Mouse (Mus musculus) olfactory bulb, adult 2 months (tissue): ENCODE data around the gene Azin2.

Source experiments
- CTCF ChIP-seq: fragments of 200-500 bp; IDR thresholded peaks from 2 replicates; pipeline ENCODE4 v1.5.1; 2012; ENCODE audit warnings: low read depth, mild to moderate bottlenecking, low read length, moderate library complexity; ENCODE audit not compliant: insufficient read depth
- POLR2A ChIP-seq: fragments of 200-500 bp; IDR thresholded peaks from 2 replicates; pipeline ENCODE4 v1.6.1; 2012; ENCODE audit warnings: mild to moderate bottlenecking, low read depth, low read length, moderate library complexity; ENCODE audit not compliant: insufficient read depth

GRCm38 (mm10) chr4:129000786-129001185 lies 38.5 kb upstream of the Azin2 start:
- TF ChIP-seq CTCF (no peak), POLR2A (no peak)
